Mouse (Mus musculus): Measurements from ENCODE around the gene Tnr. TPM values are rescaled to one million over a fixed set of nuclear protein-coding genes. Genes with fewer than 3 reads are reported as not detected.

Gene Tnr
- polyA plus RNA-seq, 1 experiment from 2014 or later: not detected

- Histone ChIP-seq H3K4me2 (ENCODE audit: low read depth, severe bottlenecking) (no peak overlapping the region), H3K9me3 (ENCODE audit: control insufficient read depth, low read length) (no peaks in the 10 kb centered on the region), H3K27me3 (ENCODE audit: control insufficient read depth, insufficient read depth, low read length) (no peaks in the 10 kb centered on the region), H3K27ac (replicated peaks; ENCODE audit: low read depth, low read length) (no peak overlapping the region), H3K4me1 (ENCODE audit: control insufficient read depth, insufficient read depth, low read length) (no peaks in the 10 kb centered on the region), H3K4me3 (ENCODE audit: low read depth, low read length) (no peak overlapping the region), H3K36me3 (ENCODE audit: control insufficient read depth, insufficient read depth, low read length) (no peaks in the 10 kb centered on the region), H3K9ac (ENCODE audit: low read length) (no peak overlapping the region)
- no peak for ATAC-seq (ENCODE audit: insufficient number of reproducible peaks, low FRiP score, low TSS enrichment, low read depth)
- DNase-seq (ENCODE audit: low spot score): no peak
- WGBS: 82% methylated on average over 2 of the region's 2 CpGs
Observed at GRCm38 (mm10) chr1:159570831-159571230, 47.3 kb downstream of the Tnr start.

GRCm38 (mm10) chr1:159571951-159572350 is 48.4 kb downstream of the Tnr start:
- ATAC-seq (ENCODE audit: insufficient number of reproducible peaks, low FRiP score, low TSS enrichment, low read depth) (no peak), DNase-seq (ENCODE audit: low spot score) (no peak)
- Histone ChIP-seq H3K4me3 (ENCODE audit: low read depth, low read length) (no peak overlapping the region), H3K4me2 (ENCODE audit: low read depth, severe bottlenecking) (no peak overlapping the region), H3K27me3 (ENCODE audit: control insufficient read depth, insufficient read depth, low read length) (no peaks in the 10 kb centered on the region), H3K4me1 (ENCODE audit: control insufficient read depth, insufficient read depth, low read length) (no peaks in the 10 kb centered on the region), H3K27ac (replicated peaks; ENCODE audit: low read depth, low read length) (no peak overlapping the region), H3K9ac (ENCODE audit: low read length) (no peak overlapping the region), H3K9me3 (ENCODE audit: control insufficient read depth, low read length) (no peaks in the 10 kb centered on the region), H3K36me3 (ENCODE audit: control insufficient read depth, insufficient read depth, low read length) (no peaks in the 10 kb centered on the region)
- WGBS: 86% methylated on average over 3 of the region's 3 CpGs

DNA sequence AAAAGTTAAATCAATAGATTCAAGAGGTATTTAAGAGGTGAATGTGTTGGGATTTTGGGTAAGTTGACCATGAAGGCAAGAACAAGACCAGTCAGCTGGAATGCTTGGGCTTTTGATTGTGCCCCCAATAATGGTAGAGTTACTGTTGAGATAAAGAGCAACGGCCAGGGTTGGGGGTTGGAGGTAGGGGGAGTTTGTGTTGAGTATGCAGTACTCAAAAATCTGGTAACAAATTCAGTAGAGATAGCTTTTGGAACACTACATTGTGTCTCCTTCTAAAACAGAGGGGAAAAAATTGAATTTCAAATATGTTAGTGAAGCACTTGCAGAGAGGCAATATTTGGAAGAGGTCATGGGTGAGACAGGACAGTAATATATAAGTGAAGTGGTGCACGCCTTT is 49.5 kb downstream of the Tnr start:
- WGBS: 86% methylated on average over 2 of the region's 2 CpGs
- no peak for ATAC-seq (ENCODE audit: insufficient number of reproducible peaks, low FRiP score, low TSS enrichment, low read depth)
- no peak overlapping the region for H3K4me3 ChIP-seq (ENCODE audit: low read depth, low read length)
- H3K9me3 ChIP-seq (ENCODE audit: control insufficient read depth, low read length): no peaks in the 10 kb centered on the region
- no peak overlapping the region for H3K9ac ChIP-seq (ENCODE audit: low read length)
- H3K27ac ChIP-seq (replicated peaks; ENCODE audit: low read depth, low read length): no peak overlapping the region
- no peaks in the 10 kb centered on the region for H3K4me1 ChIP-seq (ENCODE audit: control insufficient read depth, insufficient read depth, low read length)
- no peak for DNase-seq (ENCODE audit: low spot score)
- H3K4me2 ChIP-seq (ENCODE audit: low read depth, severe bottlenecking): no peak overlapping the region
- H3K36me3 ChIP-seq (ENCODE audit: control insufficient read depth, insufficient read depth, low read length): no peaks in the 10 kb centered on the region
- no peaks in the 10 kb centered on the region for H3K27me3 ChIP-seq (ENCODE audit: control insufficient read depth, insufficient read depth, low read length)

DNA sequence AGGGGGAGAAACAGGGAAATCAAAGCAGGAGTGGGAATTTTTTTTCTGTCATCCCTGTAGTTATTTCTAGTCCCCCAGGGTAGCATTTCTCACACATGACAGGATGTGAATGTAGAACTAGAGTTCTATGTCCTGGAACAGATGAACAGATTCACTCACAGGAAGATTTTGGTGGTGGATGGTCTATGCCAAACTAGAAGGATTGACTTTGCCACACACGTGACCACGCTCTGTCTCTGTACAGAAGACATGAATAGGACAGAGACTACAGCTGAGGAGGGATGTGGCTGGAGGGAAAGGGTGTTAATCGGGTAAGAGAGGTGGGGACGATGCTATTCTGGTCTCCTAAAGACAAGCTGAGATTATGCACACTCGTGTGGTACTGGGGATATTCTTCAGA is 51.1 kb downstream of the Tnr start:
- no peaks in the 10 kb centered on the region for H3K27me3 ChIP-seq (ENCODE audit: control insufficient read depth, insufficient read depth, low read length)
- H3K4me1 ChIP-seq (ENCODE audit: control insufficient read depth, insufficient read depth, low read length): no peaks in the 10 kb centered on the region
- no peaks in the 10 kb centered on the region for H3K36me3 ChIP-seq (ENCODE audit: control insufficient read depth, insufficient read depth, low read length)
- H3K27ac ChIP-seq (replicated peaks; ENCODE audit: low read depth, low read length): no peak overlapping the region
- no peaks in the 10 kb centered on the region for H3K9me3 ChIP-seq (ENCODE audit: control insufficient read depth, low read length)
- 90% methylated on average over 5 of the region's 5 CpGs for WGBS
- no peak overlapping the region for H3K4me2 ChIP-seq (ENCODE audit: low read depth, severe bottlenecking)
- no peak overlapping the region for H3K4me3 ChIP-seq (ENCODE audit: low read depth, low read length)
- DNase-seq (ENCODE audit: low spot score) (no peak), ATAC-seq (ENCODE audit: insufficient number of reproducible peaks, low FRiP score, low TSS enrichment, low read depth) (no peak)
- H3K9ac ChIP-seq (ENCODE audit: low read length): no peak overlapping the region

- ATAC-seq (ENCODE audit: insufficient number of reproducible peaks, low FRiP score, low TSS enrichment, low read depth): no peak
Observed at GRCm38 (mm10) chr1:159576246-159576645, 52.7 kb downstream of the Tnr start.

GRCm38 (mm10) chr1:159578391-159578790 is 54.8 kb downstream of the Tnr start:
- H3K4me1 ChIP-seq (ENCODE audit: control insufficient read depth, insufficient read depth, low read length): no peaks in the 10 kb centered on the region
- no peak overlapping the region for H3K9ac ChIP-seq (ENCODE audit: low read length)
- H3K36me3 ChIP-seq (ENCODE audit: control insufficient read depth, insufficient read depth, low read length): no peaks in the 10 kb centered on the region
- DNase-seq (ENCODE audit: low spot score) (no peak), ATAC-seq (ENCODE audit: insufficient number of reproducible peaks, low FRiP score, low TSS enrichment, low read depth) (no peak)
- 29% methylated on average over 3 of the region's 3 CpGs for WGBS
- H3K4me3 ChIP-seq (ENCODE audit: low read depth, low read length): no peak overlapping the region
- H3K4me2 ChIP-seq (ENCODE audit: low read depth, severe bottlenecking): no peak overlapping the region
- H3K27ac ChIP-seq (replicated peaks; ENCODE audit: low read depth, low read length): no peak overlapping the region
- H3K27me3 ChIP-seq (ENCODE audit: control insufficient read depth, insufficient read depth, low read length): no peaks in the 10 kb centered on the region
- H3K9me3 ChIP-seq (ENCODE audit: control insufficient read depth, low read length): no peaks in the 10 kb centered on the region

More at GRCm38 (mm10) chr1:159576246-159576645, 52.7 kb downstream of the Tnr start:
- Histone ChIP-seq H3K4me2 (ENCODE audit: low read depth, severe bottlenecking) (no peak overlapping the region), H3K9me3 (ENCODE audit: control insufficient read depth, low read length) (no peaks in the 10 kb centered on the region), H3K36me3 (ENCODE audit: control insufficient read depth, insufficient read depth, low read length) (no peaks in the 10 kb centered on the region), H3K27me3 (ENCODE audit: control insufficient read depth, insufficient read depth, low read length) (no peaks in the 10 kb centered on the region), H3K27ac (replicated peaks; ENCODE audit: low read depth, low read length) (no peak overlapping the region), H3K9ac (ENCODE audit: low read length) (no peak overlapping the region), H3K4me1 (ENCODE audit: control insufficient read depth, insufficient read depth, low read length) (no peaks in the 10 kb centered on the region), H3K4me3 (ENCODE audit: low read depth, low read length) (no peak overlapping the region)
- 66% methylated on average over 2 of the region's 2 CpGs for WGBS
- no peak for DNase-seq (ENCODE audit: low spot score)

- Histone ChIP-seq H3K4me3 (ENCODE audit: low read depth, low read length) (no peak overlapping the region), H3K4me2 (ENCODE audit: low read depth, severe bottlenecking) (no peak overlapping the region), H3K36me3 (ENCODE audit: control insufficient read depth, insufficient read depth, low read length) (no peaks in the 10 kb centered on the region), H3K27me3 (ENCODE audit: control insufficient read depth, insufficient read depth, low read length) (no peaks in the 10 kb centered on the region), H3K4me1 (ENCODE audit: control insufficient read depth, insufficient read depth, low read length) (no peaks in the 10 kb centered on the region), H3K27ac (replicated peaks; ENCODE audit: low read depth, low read length) (no peak overlapping the region), H3K9me3 (ENCODE audit: control insufficient read depth, low read length) (no peaks in the 10 kb centered on the region), H3K9ac (ENCODE audit: low read length) (no peak overlapping the region)
- WGBS: 80% methylated on average over 8 of the region's 8 CpGs
- DNase-seq (ENCODE audit: low spot score) (no peak), ATAC-seq (ENCODE audit: insufficient number of reproducible peaks, low FRiP score, low TSS enrichment, low read depth) (no peak)
Observed at GRCm38 (mm10) chr1:159580335-159580921, 56.9 kb downstream of the Tnr start.

- no peaks in the 10 kb centered on the region for H3K36me3 ChIP-seq (ENCODE audit: control insufficient read depth, insufficient read depth, low read length)
- H3K9me3 ChIP-seq (ENCODE audit: control insufficient read depth, low read length): no peaks in the 10 kb centered on the region
- ATAC-seq (ENCODE audit: insufficient number of reproducible peaks, low FRiP score, low TSS enrichment, low read depth) (no peak), DNase-seq (ENCODE audit: low spot score) (no peak)
- H3K9ac ChIP-seq (ENCODE audit: low read length): no peak overlapping the region
- H3K27me3 ChIP-seq (ENCODE audit: control insufficient read depth, insufficient read depth, low read length): no peaks in the 10 kb centered on the region
- H3K4me3 ChIP-seq (ENCODE audit: low read depth, low read length): no peak overlapping the region
- H3K27ac ChIP-seq (replicated peaks; ENCODE audit: low read depth, low read length): no peak overlapping the region
- H3K4me1 ChIP-seq (ENCODE audit: control insufficient read depth, insufficient read depth, low read length): no peaks in the 10 kb centered on the region
- 83% methylated on average over 4 of the region's 4 CpGs for WGBS
- no peak overlapping the region for H3K4me2 ChIP-seq (ENCODE audit: low read depth, severe bottlenecking)
Observed at GRCm38 (mm10) chr1:159583877-159584276, 60.3 kb downstream of the Tnr start.

- Histone ChIP-seq H3K27ac (replicated peaks; ENCODE audit: low read depth, low read length) (no peak overlapping the region), H3K4me2 (ENCODE audit: low read depth, severe bottlenecking) (no peak overlapping the region), H3K27me3 (ENCODE audit: control insufficient read depth, insufficient read depth, low read length) (no peaks in the 10 kb centered on the region), H3K9me3 (ENCODE audit: control insufficient read depth, low read length) (no peaks in the 10 kb centered on the region), H3K9ac (ENCODE audit: low read length) (no peak overlapping the region), H3K4me1 (ENCODE audit: control insufficient read depth, insufficient read depth, low read length) (no peaks in the 10 kb centered on the region), H3K4me3 (ENCODE audit: low read depth, low read length) (no peak overlapping the region), H3K36me3 (ENCODE audit: control insufficient read depth, insufficient read depth, low read length) (no peaks in the 10 kb centered on the region)
- WGBS: 82% methylated on average over 2 of the region's 2 CpGs
- ATAC-seq (ENCODE audit: insufficient number of reproducible peaks, low FRiP score, low TSS enrichment, low read depth): no peak
- no peak for DNase-seq (ENCODE audit: low spot score)
Observed at GRCm38 (mm10) chr1:159588741-159589140, 65.2 kb downstream of the Tnr start.

All from limb, embryonic 11.5 days (tissue).